Mouse (Mus musculus) stomach, postnatal 0 days (tissue): ENCODE data around the gene Rab35.

Source experiments
- CTCF ChIP-seq: IDR thresholded peaks from 2 replicates; pipeline ENCODE4 v1.5.1; 2016; ENCODE audit warnings: antibody characterized with exemption, low read depth, mild to moderate bottlenecking, moderate library complexity
- EP300 ChIP-seq: optimal IDR thresholded peaks from 2 replicates; pipeline ENCODE3; 2016; ENCODE audit warnings: antibody characterized with exemption

GRCm38 (mm10) chr5:115686716-115687115 lies 55.0 kb downstream of the Rab35 start:
- TF ChIP-seq CTCF (no peak), EP300 (no peak)
